Mouse (Mus musculus): ENCODE results near the gene Wdr4.
"Not testable (repeated sequence)": the region's sequence is repeated elsewhere in the genome, so short reads cannot be mapped to it uniquely, and the experiment has no call there.

Gene Wdr4

GRCm38 (mm10) chr17:31535871-31536629 is 16.3 kb upstream of the Wdr4 start:
- no peak for DNase-seq (ENCODE audit: low read depth, low spot score)

- DNase-seq (ENCODE audit: low read depth, low spot score) = no peak
These were observed 15.6 kb upstream of the Wdr4 start for GRCm38 (mm10) chr17:31535358-31535757.

GRCm38 (mm10) chr17:31532331-31532730 is 12.6 kb upstream of the Wdr4 start:
- not testable (repeated sequence) for DNase-seq (ENCODE audit: low read depth, low spot score)

GRCm38 (mm10) chr17:31531441-31532158 is 11.8 kb upstream of the Wdr4 start:
- no peak for DNase-seq (ENCODE audit: low read depth, low spot score)

- DNase-seq (ENCODE audit: low read depth, low spot score) = peak; percentile 70
These were observed 9.5 kb upstream of the Wdr4 start for GRCm38 (mm10) chr17:31529314-31529713.

- DNase-seq (ENCODE audit: low read depth, low spot score) = no peak
These were observed 6.0 kb upstream of the Wdr4 start for GRCm38 (mm10) chr17:31525816-31526215.

- DNase-seq (ENCODE audit: low read depth, low spot score) = no peak
These were observed 5.3 kb upstream of the Wdr4 start for GRCm38 (mm10) chr17:31525114-31525513.

GRCm38 (mm10) chr17:31521948-31522347 is 2.2 kb upstream of the Wdr4 start:
- no peak for DNase-seq (ENCODE audit: low read depth, low spot score)

- peak; percentile 34 for DNase-seq (ENCODE audit: low read depth, low spot score)
These were observed 1.1 kb upstream of the Wdr4 start for GRCm38 (mm10) chr17:31520895-31521294.

GRCm38 (mm10) chr17:31519344-31519945 is 335 bp downstream of the Wdr4 start:
- no peak for DNase-seq (ENCODE audit: low read depth, low spot score)

GRCm38 (mm10) chr17:31514696-31515095 is 5.1 kb downstream of the Wdr4 start:
- no peak for DNase-seq (ENCODE audit: low read depth, low spot score)

GRCm38 (mm10) chr17:31512593-31512992 is 7.2 kb downstream of the Wdr4 start:
- no peak for DNase-seq (ENCODE audit: low read depth, low spot score)

- DNase-seq (ENCODE audit: low read depth, low spot score) = peak; percentile 96
These were observed 7.8 kb downstream of the Wdr4 start for GRCm38 (mm10) chr17:31511792-31512495.

- DNase-seq (ENCODE audit: low read depth, low spot score) = peak; percentile 33
These were observed 8.8 kb downstream of the Wdr4 start for GRCm38 (mm10) chr17:31510944-31511343.

GRCm38 (mm10) chr17:31506282-31506681 is 13.5 kb downstream of the Wdr4 start:
- no peak for DNase-seq (ENCODE audit: low read depth, low spot score)

- DNase-seq (ENCODE audit: low read depth, low spot score) = no peak
These were observed 14.8 kb downstream of the Wdr4 start for GRCm38 (mm10) chr17:31505013-31505412.

GRCm38 (mm10) chr17:31503936-31504335 is 15.8 kb downstream of the Wdr4 start:
- no peak for DNase-seq (ENCODE audit: low read depth, low spot score)

GRCm38 (mm10) chr17:31503337-31503736 is 16.4 kb downstream of the Wdr4 start:
- no peak for DNase-seq (ENCODE audit: low read depth, low spot score)

- DNase-seq (ENCODE audit: low read depth, low spot score) = no peak
These were observed 17.4 kb downstream of the Wdr4 start for GRCm38 (mm10) chr17:31502261-31502927.

GRCm38 (mm10) chr17:31500908-31501307 is 18.9 kb downstream of the Wdr4 start:
- no peak for DNase-seq (ENCODE audit: low read depth, low spot score)

GRCm38 (mm10) chr17:31500416-31500815 is 19.4 kb downstream of the Wdr4 start:
- DNase-seq (ENCODE audit: low read depth, low spot score) = no peak

Measured in CD4-positive, CD25-positive, alpha-beta regulatory T cell, adult 2 months (primary cell).